Mouse (Mus musculus): Measurements from ENCODE around the gene Fdxacb1. TPM values are rescaled to one million over a fixed set of nuclear protein-coding genes. Genes with fewer than 3 reads are reported as not detected.

Gene Fdxacb1
- polyA plus RNA-seq, 1 experiment from 2014 or later = 11.1 TPM

DNA sequence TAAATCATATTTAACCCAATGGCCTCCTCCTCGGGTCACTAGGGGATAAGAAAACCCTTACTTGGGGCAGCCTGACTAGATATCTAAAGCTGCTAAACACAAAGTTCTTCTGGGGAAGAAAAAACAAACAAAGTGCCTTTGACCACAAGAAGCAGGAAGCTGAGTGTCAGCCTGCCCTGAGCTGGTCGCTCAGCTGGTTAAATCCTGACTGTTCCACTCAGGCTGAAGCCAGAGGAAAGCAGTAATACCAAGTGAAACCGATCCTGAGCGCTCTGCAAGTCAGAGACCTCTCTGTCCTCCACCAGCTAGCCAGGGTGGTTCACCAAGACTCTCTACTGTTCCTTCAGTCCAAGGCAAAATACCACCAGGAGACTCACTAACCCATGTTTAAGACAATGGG, 38.4 kb upstream of the Fdxacb1 start:
- Histone ChIP-seq H3K27me3 (no peaks in the 10 kb centered on the region), H3K4me3 (no peak overlapping the region), H3K36me3 (no peaks in the 10 kb centered on the region), H3K4me1 (peaks cover 29% of the 10 kb centered on the region), H3K9me3 (no peaks in the 10 kb centered on the region), H3K4me2 (no peak overlapping the region), H3K27ac (no peak overlapping the region), H3K9ac (no peak overlapping the region)
- WGBS = 34% methylated on average over 4 of the region's 4 CpGs
- ATAC-seq (ENCODE audit: insufficient number of reproducible peaks, insufficient read depth, low FRiP score, low TSS enrichment, low read depth) = no peak

DNA sequence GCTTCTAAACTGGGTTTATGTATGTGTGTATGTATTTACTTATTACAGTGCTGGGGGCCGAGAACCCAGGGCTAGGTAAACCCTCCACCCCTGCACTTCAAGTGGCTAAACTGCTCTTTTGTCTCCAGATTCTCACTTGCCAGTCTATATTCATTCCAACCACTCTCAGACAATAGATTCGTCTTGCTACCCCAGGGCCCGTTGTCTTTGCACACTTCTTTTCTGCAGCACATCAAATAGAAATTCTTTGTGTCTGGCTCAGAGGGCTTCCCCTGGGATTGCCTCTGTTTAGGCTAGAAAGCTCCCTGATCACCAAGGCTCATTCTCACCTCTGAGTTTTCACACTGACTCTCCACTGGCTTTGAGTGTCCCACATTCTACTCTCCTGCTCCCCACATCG, 35.5 kb upstream of the Fdxacb1 start:
- no peaks in the 10 kb centered on the region for H3K27me3 ChIP-seq
- H3K4me1 ChIP-seq = peaks cover 5% of the 10 kb centered on the region; the same call in 1 of the 2 replicates
- H3K27ac ChIP-seq = no peak overlapping the region
- no peak overlapping the region for H3K9ac ChIP-seq
- H3K9me3 ChIP-seq = no peaks in the 10 kb centered on the region
- no peak overlapping the region for H3K4me2 ChIP-seq
- H3K36me3 ChIP-seq = no peaks in the 10 kb centered on the region
- no peak overlapping the region for H3K4me3 ChIP-seq
- no peak for ATAC-seq (ENCODE audit: insufficient number of reproducible peaks, insufficient read depth, low FRiP score, low TSS enrichment, low read depth)
- WGBS = 35% methylated on average over 4 of the region's 4 CpGs

DNA sequence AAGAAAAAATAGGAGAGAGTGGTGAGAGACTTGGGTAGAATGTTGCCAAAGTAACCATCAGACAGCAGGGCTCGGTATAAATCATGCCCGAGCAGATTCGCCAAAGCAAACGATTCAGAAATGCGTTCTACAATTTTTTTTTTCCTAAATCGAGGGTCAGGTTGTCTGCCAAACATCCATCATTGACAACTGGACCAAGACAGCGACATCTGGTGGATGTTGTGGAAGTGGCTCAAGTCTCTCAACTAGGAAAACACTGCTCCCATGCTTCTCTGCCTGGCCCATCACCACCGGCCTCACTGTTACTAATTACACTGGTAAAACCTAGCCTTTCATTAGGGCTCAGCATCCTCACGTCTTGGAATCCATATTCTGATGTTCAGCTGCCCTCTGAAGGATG, 33.0 kb upstream of the Fdxacb1 start:
- ATAC-seq (ENCODE audit: insufficient number of reproducible peaks, insufficient read depth, low FRiP score, low TSS enrichment, low read depth) = no peak
- peaks cover 10% of the 10 kb centered on the region for H3K4me1 ChIP-seq
- no peaks in the 10 kb centered on the region for H3K9me3 ChIP-seq
- no peak overlapping the region for H3K27ac ChIP-seq
- no peaks in the 10 kb centered on the region for H3K36me3 ChIP-seq
- no peak overlapping the region for H3K9ac ChIP-seq
- WGBS = 2% methylated on average over 9 of the region's 9 CpGs
- no peak overlapping the region for H3K4me3 ChIP-seq
- peak overlapping the region; percentile 29; the same call in 1 of the 2 replicates for H3K4me2 ChIP-seq
- H3K27me3 ChIP-seq = no peaks in the 10 kb centered on the region

DNA sequence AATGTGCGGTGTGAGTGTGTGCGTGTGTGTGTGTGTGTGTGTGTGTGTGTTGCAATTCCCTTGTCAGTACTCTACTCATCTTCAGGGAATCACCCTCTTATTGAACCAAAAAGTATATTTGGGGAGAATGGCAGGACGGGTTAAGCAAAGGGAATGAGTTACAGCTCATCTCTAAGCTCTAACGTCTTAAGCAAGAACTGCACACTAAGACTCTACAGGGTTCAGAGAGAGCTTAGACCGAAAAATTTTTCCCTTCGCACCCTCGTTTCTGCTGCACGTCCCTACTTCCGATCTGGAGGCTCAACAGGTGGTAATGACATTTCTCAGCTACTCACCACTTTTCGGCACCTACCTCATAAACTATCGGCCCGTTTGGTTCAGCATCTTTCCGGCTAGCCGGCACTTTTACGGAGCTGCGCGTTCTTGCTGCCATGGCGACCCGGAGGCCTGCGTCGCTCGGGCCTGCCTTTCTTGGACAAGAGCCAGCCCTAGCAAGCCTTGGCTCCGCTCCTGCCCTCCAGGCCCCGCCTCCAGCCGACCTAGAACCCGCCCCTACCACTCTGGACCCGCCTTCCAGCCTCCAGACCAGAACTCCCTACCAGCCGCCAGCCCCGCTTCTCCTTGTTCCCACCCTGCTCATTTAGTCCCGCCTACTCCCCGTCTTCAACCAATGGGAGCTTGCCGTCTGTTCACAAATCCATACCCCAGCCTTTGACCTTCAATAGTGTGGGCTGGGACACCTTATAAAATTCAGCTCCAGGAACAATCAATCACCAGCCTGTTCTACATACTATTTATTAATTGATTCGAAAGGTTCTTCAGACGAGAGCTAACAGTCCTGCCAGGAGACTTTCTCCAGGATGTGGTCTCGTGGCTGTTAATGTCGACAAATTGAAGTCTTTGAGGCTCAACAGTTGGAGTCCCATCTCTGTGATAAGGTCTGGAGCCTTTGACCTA, 28.8 kb upstream of the Fdxacb1 start, which contains the start of gene Dixdc1:
Gene Dixdc1 (minus strand): TSS at position 604 of the 957 bp plus-strand sequence.
- peak within 1 kb of the TSS; percentile 67 for H3K4me2 ChIP-seq
- 14% methylated on average over 36 of the region's 36 CpGs for WGBS
- no peaks in the 10 kb centered on the region for H3K9me3 ChIP-seq

DNA sequence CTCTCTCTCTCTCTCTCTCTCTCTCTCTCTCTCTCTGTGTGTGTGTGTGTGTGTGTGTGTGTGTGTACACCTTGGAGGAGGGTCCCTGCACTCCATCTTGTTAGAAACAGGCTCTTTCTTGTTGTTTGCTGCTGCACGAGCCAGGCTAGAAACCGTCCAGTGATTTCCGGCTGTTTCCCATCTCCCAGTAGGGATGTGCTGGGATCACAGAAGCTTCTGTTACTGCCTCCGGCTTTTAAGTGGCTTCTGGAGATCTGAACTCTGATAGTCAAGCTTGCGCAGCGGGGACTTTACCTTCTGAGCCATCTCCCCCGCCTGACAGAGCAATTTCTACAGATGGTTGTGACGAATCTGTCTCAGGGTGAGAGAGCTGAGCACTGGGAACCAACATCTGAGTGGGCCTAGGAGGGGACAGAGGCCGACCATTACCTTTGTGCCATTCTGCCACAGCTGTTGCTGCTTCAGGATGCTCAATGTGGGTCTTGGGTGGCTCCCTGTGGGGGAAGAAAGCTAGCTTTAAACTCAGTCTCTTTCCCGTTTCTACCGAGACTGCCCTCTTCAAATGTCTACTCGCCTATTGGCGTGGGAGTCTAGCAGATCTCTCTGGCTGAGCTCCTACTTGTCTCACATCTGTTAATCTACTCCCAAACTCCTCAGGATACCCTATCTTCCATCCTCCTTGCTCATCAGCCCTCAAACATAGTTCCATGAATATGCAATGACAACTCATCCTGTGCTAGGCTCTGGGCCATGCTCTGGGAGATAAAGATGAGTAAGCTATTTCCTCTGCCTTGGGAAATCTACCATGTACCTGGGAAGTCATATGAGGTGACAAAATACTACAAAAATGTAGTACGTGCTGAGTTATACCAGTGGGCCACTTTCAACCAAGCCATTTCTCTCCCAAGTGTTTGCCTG, 26.9 kb upstream of the Fdxacb1 start:
- ATAC-seq (ENCODE audit: insufficient number of reproducible peaks, insufficient read depth, low FRiP score, low TSS enrichment, low read depth) = no peak
- no peaks in the 10 kb centered on the region for H3K9me3 ChIP-seq
- no peak overlapping the region for H3K4me2 ChIP-seq
- no peak overlapping the region for H3K4me3 ChIP-seq
- no peak overlapping the region for H3K9ac ChIP-seq
- 75% methylated on average over 14 of the region's 14 CpGs for WGBS
- H3K36me3 ChIP-seq = no peaks in the 10 kb centered on the region
- H3K27me3 ChIP-seq = peaks cover 4% of the 10 kb centered on the region; the same call in 1 of the 2 replicates
- no peak overlapping the region for H3K27ac ChIP-seq
- H3K4me1 ChIP-seq = peaks cover 14% of the 10 kb centered on the region

More for the DNA sequence above, 28.8 kb upstream of the Fdxacb1 start, which contains the start of gene Dixdc1:
- Histone ChIP-seq H3K9ac (peak within 1 kb of the TSS; percentile 62), H3K27me3 (no peaks in the 10 kb centered on the region), H3K4me1 (peaks cover 10% of the 10 kb centered on the region), H3K36me3 (no peaks in the 10 kb centered on the region), H3K27ac (0 out of 2 replicates have a peak within 1 kb of the TSS, but pooled peaks have one; percentile 4), H3K4me3 (peak within 1 kb of the TSS; percentile 43)
- peak; percentile 94 for ATAC-seq (ENCODE audit: insufficient number of reproducible peaks, insufficient read depth, low FRiP score, low TSS enrichment, low read depth)

DNA sequence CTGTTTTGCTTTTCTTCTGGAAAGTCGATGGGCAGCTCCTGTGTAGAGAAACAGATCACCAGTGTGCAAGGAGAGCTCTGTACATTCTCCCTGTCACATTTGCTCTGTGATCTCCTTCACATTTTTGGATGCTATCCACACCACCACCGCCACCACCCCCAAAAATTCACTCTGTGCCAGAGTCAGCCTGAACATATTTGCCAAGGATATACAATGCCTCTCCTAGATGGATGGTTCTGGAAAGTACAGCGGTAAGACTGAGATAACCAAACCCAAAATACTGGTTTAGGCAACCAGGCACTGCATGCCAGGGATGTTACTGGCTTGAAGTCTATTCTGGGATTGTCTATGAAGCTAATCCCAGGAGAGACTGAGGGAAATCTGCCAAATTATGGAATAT, 25.8 kb upstream of the Fdxacb1 start:
- no peak overlapping the region for H3K27ac ChIP-seq
- WGBS = 84% methylated on average over 3 of the region's 3 CpGs
- no peak overlapping the region for H3K9ac ChIP-seq
- no peaks in the 10 kb centered on the region for H3K36me3 ChIP-seq
- no peak overlapping the region for H3K4me2 ChIP-seq
- H3K9me3 ChIP-seq = no peaks in the 10 kb centered on the region
- H3K4me1 ChIP-seq = peaks cover 20% of the 10 kb centered on the region
- ATAC-seq (ENCODE audit: insufficient number of reproducible peaks, insufficient read depth, low FRiP score, low TSS enrichment, low read depth) = no peak
- H3K4me3 ChIP-seq = no peak overlapping the region
- peaks cover 14% of the 10 kb centered on the region for H3K27me3 ChIP-seq

DNA sequence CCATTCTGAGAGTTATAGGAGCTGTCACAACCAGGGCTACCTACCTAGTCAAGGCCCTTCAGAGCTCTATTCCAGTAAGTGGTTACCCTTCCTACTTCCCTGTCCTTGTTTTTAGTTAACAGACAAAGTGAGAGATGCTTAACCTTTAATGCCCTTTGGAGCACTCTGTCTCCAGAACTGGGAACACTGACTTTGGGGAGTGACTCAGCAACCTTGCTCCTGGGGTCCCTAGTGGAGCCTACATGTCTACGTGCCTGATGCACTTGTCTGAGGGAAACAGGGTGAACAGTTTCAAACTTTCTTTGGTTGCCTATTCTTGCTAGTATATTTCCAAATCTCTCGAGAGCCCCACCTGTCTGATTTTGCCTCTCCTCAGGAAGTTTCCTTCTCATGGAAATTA, 25.3 kb upstream of the Fdxacb1 start:
- H3K27me3 ChIP-seq = peaks cover 14% of the 10 kb centered on the region
- H3K36me3 ChIP-seq = no peaks in the 10 kb centered on the region
- no peak overlapping the region for H3K4me3 ChIP-seq
- peaks cover 20% of the 10 kb centered on the region for H3K4me1 ChIP-seq
- no peak for ATAC-seq (ENCODE audit: insufficient number of reproducible peaks, insufficient read depth, low FRiP score, low TSS enrichment, low read depth)
- no peak overlapping the region for H3K9ac ChIP-seq
- no peak overlapping the region for H3K27ac ChIP-seq
- 83% methylated on average over 2 of the region's 2 CpGs for WGBS
- H3K4me2 ChIP-seq = no peak overlapping the region
- H3K9me3 ChIP-seq = no peaks in the 10 kb centered on the region

DNA sequence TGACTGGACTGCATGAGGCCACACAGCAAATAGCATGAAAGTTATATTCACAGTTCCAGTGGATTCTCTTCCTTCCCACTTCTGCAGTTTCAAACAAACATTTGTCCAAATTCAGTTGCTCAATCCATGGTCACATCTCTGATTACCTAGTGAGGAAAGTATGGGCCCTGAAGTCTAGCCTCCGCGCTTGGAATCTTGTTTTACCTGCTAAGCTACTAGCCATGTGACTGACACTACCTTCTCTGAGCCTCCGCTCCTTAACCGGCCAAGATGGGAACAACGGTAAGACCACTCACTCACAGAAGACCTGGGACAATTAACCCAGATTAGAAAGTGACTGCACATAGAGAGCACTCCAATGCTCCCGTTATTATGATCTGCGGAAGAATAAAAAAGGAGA, 22.2 kb upstream of the Fdxacb1 start:
- Histone ChIP-seq H3K4me2 (peak overlapping the region; percentile 63), H3K27me3 (peaks cover 14% of the 10 kb centered on the region), H3K4me3 (peak overlapping the region; percentile 43), H3K27ac (peak overlapping the region; percentile 83), H3K9me3 (no peaks in the 10 kb centered on the region), H3K9ac (peak overlapping the region; percentile 68), H3K36me3 (no peaks in the 10 kb centered on the region), H3K4me1 (peaks cover 10% of the 10 kb centered on the region)
- WGBS = 13% methylated on average over 7 of the region's 7 CpGs
- ATAC-seq (ENCODE audit: insufficient number of reproducible peaks, insufficient read depth, low FRiP score, low TSS enrichment, low read depth) = no peak

DNA sequence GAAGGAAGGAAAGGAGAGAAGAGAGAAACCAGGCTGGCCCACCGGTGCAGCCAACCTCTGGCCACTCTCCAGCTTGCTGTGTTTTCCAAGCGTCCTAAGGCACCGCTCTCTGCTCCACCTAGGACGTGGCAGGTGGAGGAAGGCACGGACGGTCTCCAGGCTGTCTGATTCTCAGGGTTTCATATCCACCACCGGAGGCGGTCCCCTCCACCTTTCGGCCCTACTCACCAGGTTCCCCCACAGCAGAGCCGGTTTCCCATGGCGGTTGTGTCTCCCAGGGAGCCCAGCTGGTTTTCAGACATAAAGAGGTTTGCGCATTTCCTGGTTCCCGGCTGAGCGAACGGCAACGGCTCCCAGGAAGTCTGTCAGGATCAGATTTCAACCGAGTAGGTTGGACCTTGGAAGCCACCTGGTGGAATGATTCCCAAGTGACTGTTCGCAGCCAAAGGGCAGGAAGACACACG, 21.8 kb upstream of the Fdxacb1 start, which contains the start of gene 2310030G06Rik:
Gene 2310030G06Rik (minus strand): TSS at position 323 of the 464 bp plus-strand sequence.
- ATAC-seq (ENCODE audit: insufficient number of reproducible peaks, insufficient read depth, low FRiP score, low TSS enrichment, low read depth) = peak; percentile 64
- 2% methylated on average over 19 of the region's 19 CpGs for WGBS

DNA sequence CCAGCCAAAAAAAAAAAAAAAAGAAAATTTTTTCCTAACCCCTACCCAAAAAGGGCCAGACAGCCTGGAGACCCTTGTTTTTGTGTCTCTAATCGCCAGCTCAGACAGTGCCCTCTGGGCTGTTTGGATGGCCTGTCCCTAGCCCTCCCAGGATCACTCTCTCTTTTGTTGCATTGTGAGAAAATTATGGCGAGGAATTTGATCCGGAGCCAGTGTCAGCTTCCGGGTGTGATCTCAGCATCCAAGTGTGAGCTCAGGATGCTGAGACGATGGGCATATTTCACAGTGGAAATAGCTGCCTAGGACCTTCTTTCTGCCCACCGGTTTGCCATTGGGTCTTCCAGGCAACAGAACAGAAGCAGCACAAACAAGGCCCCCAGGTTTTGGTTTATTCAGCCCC, 17.3 kb upstream of the Fdxacb1 start:
- H3K4me2 ChIP-seq = no peak overlapping the region
- H3K9ac ChIP-seq = no peak overlapping the region
- H3K27ac ChIP-seq = no peak overlapping the region
- no peak for ATAC-seq (ENCODE audit: insufficient number of reproducible peaks, insufficient read depth, low FRiP score, low TSS enrichment, low read depth)
- no peaks in the 10 kb centered on the region for H3K9me3 ChIP-seq
- no peaks in the 10 kb centered on the region for H3K36me3 ChIP-seq
- H3K4me1 ChIP-seq = peaks cover 28% of the 10 kb centered on the region
- 33% methylated on average over 6 of the region's 6 CpGs for WGBS
- H3K27me3 ChIP-seq = peaks cover 14% of the 10 kb centered on the region
- H3K4me3 ChIP-seq = no peak overlapping the region

More for the DNA sequence above, 21.8 kb upstream of the Fdxacb1 start, which contains the start of gene 2310030G06Rik:
- peak within 1 kb of the TSS; percentile 43 for H3K4me3 ChIP-seq
- H3K27ac ChIP-seq = peak within 1 kb of the TSS; percentile 83
- H3K4me2 ChIP-seq = peak within 1 kb of the TSS; percentile 63
- no peaks in the 10 kb centered on the region for H3K36me3 ChIP-seq
- peaks cover 14% of the 10 kb centered on the region for H3K27me3 ChIP-seq
- peak within 1 kb of the TSS; percentile 68 for H3K9ac ChIP-seq
- no peaks in the 10 kb centered on the region for H3K9me3 ChIP-seq
- peaks cover 10% of the 10 kb centered on the region for H3K4me1 ChIP-seq

DNA sequence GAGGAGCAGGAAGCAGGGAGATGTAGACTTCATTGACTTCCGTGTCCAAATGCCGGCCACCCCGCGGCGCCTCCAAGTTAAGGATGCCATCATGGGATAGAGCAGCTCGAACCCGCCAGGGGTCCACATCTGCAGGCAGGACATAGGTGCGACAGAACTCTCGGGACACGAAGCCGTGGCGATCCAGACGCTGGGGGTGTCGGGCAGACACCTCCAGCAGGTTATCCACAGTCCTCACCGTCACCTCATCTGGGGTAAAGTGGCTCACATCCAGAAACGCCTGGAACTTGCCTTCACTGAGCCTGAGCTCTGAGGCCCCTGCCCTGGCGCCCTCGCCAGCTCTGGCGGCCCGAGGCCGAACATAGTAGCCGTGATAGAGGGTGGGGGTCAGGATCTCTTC, 16.7 kb upstream of the Fdxacb1 start, which contains the start of gene Cryab:
Gene Cryab (plus strand): TSS at position 3 of the 400 bp plus-strand sequence.
- Histone ChIP-seq H3K4me3 (no peak within 1 kb of the TSS), H3K27me3 (peaks cover 8% of the 10 kb centered on the region), H3K27ac (peak within 1 kb of the TSS; percentile 23; the same call in 1 of the 2 replicates), H3K36me3 (no peaks in the 10 kb centered on the region), H3K9me3 (no peaks in the 10 kb centered on the region), H3K9ac (no peak within 1 kb of the TSS), H3K4me2 (peak within 1 kb of the TSS; percentile 28), H3K4me1 (peaks cover 23% of the 10 kb centered on the region)
- no peak for ATAC-seq (ENCODE audit: insufficient number of reproducible peaks, insufficient read depth, low FRiP score, low TSS enrichment, low read depth)
- 73% methylated on average over 22 of the region's 22 CpGs for WGBS
